ENCODE assay signal across 8 mouse cellular contexts in genomic region chr7:113147391-113148332, GRCm38 (mm10). TPM values are rescaled to one million over a fixed set of nuclear protein-coding genes. Genes with fewer than 3 reads are reported as not detected.
DNase-seq lines count a peak whose midpoint lies in the region; ATAC-seq and TF ChIP-seq lines count a peak whose summit lies in the region.

No protein-coding gene starts in this region.

- H3K27me3 ChIP-seq in midbrain, embryonic 10.5 days (ENCODE audit: low read depth, poor library complexity, severe bottlenecking): peaks cover 17% of the 10 kb centered on the region
- no peaks in the 10 kb centered on the region for H3K27me3 ChIP-seq in midbrain, embryonic 16.5 days (ENCODE audit: control insufficient read depth, insufficient read depth, low read depth, low read length)
- H3K27me3 ChIP-seq in limb, embryonic 15.5 days: peaks cover 8% of the 10 kb centered on the region; the same call in 1 of the 2 replicates

- peak overlapping the region; percentile 77 for H3K27ac ChIP-seq in midbrain, embryonic 10.5 days (replicated peaks)
- H3K27ac ChIP-seq in midbrain, embryonic 16.5 days (ENCODE audit: low read length): no peak overlapping the region
- peak overlapping the region; percentile 45 for H3K27ac ChIP-seq in cortical plate, adult 2 months (ENCODE audit: insufficient read depth, low read length)
- H3K27ac ChIP-seq in limb, embryonic 15.5 days: peak overlapping the region; percentile 63

- no peak overlapping the region for H3K4me2 ChIP-seq in midbrain, embryonic 16.5 days (ENCODE audit: low read length)
- H3K4me2 ChIP-seq in limb, embryonic 15.5 days: no peak overlapping the region

- no peak for ATAC-seq in midbrain, embryonic 16.5 days
- ATAC-seq in limb, embryonic 15.5 days (ENCODE audit: insufficient number of reproducible peaks, low FRiP score, low TSS enrichment, low read depth): peak; percentile 65; the same call in 1 of the 2 replicates
- no peak for ATAC-seq in inflammation-experienced regulatory T-cells, adult 6 months
- ATAC-seq in erythroid progenitor cell, adult 5-6 weeks (replicated peaks; ENCODE audit: low FRiP score, poor library complexity, severe bottlenecking): no peak

- H3K36me3 ChIP-seq in midbrain, embryonic 10.5 days: no peaks in the 10 kb centered on the region
- no peaks in the 10 kb centered on the region for H3K36me3 ChIP-seq in midbrain, embryonic 16.5 days (ENCODE audit: control insufficient read depth, insufficient read depth, low read length)
- H3K36me3 ChIP-seq in limb, embryonic 15.5 days: no peaks in the 10 kb centered on the region

- peak; percentile 57 for DNase-seq in midbrain, embryonic 10.5 days (ENCODE audit: low spot score)
- DNase-seq in gastrocnemius, postnatal 4 days (ENCODE audit: low spot score in 2 of 2): peak; percentile 38 to 71
- no peak for DNase-seq in kidney, adult 11 months

- no peaks in the 10 kb centered on the region for H3K9me3 ChIP-seq in midbrain, embryonic 10.5 days (replicated peaks)
- H3K9me3 ChIP-seq in midbrain, embryonic 16.5 days (replicated peaks; ENCODE audit: control insufficient read depth, low read length, poor library complexity, severe bottlenecking): no peaks in the 10 kb centered on the region
- H3K9me3 ChIP-seq in limb, embryonic 15.5 days: no peaks in the 10 kb centered on the region

- H3K9ac ChIP-seq in midbrain, embryonic 16.5 days (ENCODE audit: low read depth, low read length): no peak overlapping the region
- H3K9ac ChIP-seq in limb, embryonic 15.5 days: no peak overlapping the region

- no peak for TF ChIP-seq POLR2A in cortical plate, adult 2 months (IDR thresholded peaks at IDR 0.05; ENCODE audit: extremely low read depth, insufficient read depth, low read length)

- WGBS in midbrain, embryonic 10.5 days: 20% methylated on average over 16 of the region's 16 CpGs
- 9% methylated on average over 16 of the region's 16 CpGs for WGBS in midbrain, embryonic 16.5 days
- 24% methylated on average over 16 of the region's 16 CpGs for WGBS in limb, embryonic 15.5 days

- peak overlapping the region; percentile 20; the same call in 1 of the 2 replicates for H3K4me3 ChIP-seq in midbrain, embryonic 10.5 days
- no peak overlapping the region for H3K4me3 ChIP-seq in midbrain, embryonic 16.5 days (ENCODE audit: low read depth, low read length)
- no peak overlapping the region for H3K4me3 ChIP-seq in cortical plate, adult 2 months (ENCODE audit: insufficient read depth, low read length)
- no peak overlapping the region for H3K4me3 ChIP-seq in limb, embryonic 15.5 days

- no peak for TF ChIP-seq CTCF in cortical plate, adult 2 months (IDR thresholded peaks at IDR 0.05; ENCODE audit: extremely low read depth, insufficient read depth, low read length)

- H3K4me1 ChIP-seq in midbrain, embryonic 10.5 days: peaks cover 34% of the 10 kb centered on the region
- peaks cover 9% of the 10 kb centered on the region for H3K4me1 ChIP-seq in midbrain, embryonic 16.5 days (ENCODE audit: control insufficient read depth, insufficient read depth, low read length)
- H3K4me1 ChIP-seq in cortical plate, adult 2 months (ENCODE audit: control insufficient read depth, insufficient read depth, low read length): peaks cover 3% of the 10 kb centered on the region
- H3K4me1 ChIP-seq in limb, embryonic 15.5 days: peaks cover 12% of the 10 kb centered on the region

RNA-seq across cellular contexts. Expression of gene Arntl, which starts 59.6 kb away (rescaled TPM):
- polyA plus RNA-seq in midbrain, embryonic 10.5 days (2016; fragmentation: Nextera tagmentation; extraction: Ambion mirVana): 6.6 and 7.0 TPM in 2 replicates
- polyA plus RNA-seq in midbrain, embryonic 16.5 days (2015; fragmentation: Nextera tagmentation; extraction: Ambion mirVana): 21.0 and 22.8 TPM in 2 replicates
- 30.4 and 34.6 TPM in 2 replicates for polyA plus RNA-seq in cortical plate, adult 2 months (2012; rRNA removed)
- total RNA-seq in gastrocnemius, postnatal 4 days (2021): 10 to 100 TPM in 1 of 2 experiments, 1 to 10 TPM in 1; 9.0 to 10.7 TPM
- polyA plus RNA-seq in limb, embryonic 15.5 days (2015; fragmentation: Nextera tagmentation; extraction: Ambion mirVana): 6.7 and 7.5 TPM in 2 replicates
- polyA plus RNA-seq in inflammation-experienced regulatory T-cells, adult 6 months (2017; shearing (Covaris generic)): 10 to 100 TPM; 20.7 to 36.9 (median 30.1) TPM
- 5.8 and 12.6 TPM in 2 replicates for total RNA-seq in erythroid progenitor cell, adult 5-6 weeks (2015; ENCODE audit: low replicate concordance)
- 4.7 and 5.4 TPM in 2 replicates for total RNA-seq in erythroid progenitor cell, adult 5-6 weeks (2017; ENCODE audit: low replicate concordance)
